Comparison of ENCODE assay signal across 24 mouse cellular contexts in genomic region chr7:105472607-105473006, GRCm38 (mm10). TPM values are rescaled to one million over a fixed set of nuclear protein-coding genes. Genes with fewer than 3 reads are reported as not detected.
DNase-seq lines count a peak whose midpoint lies in the region; ATAC-seq and TF ChIP-seq lines count a peak whose summit lies in the region.
"Had no signal": no experiment of that assay in that cellular context is flagged by ENCODE, and none has a peak within 500 bp of the region (broad histone marks: within the 10 kb centered on the region; RNA-seq: fewer than 3 reads in every experiment).

No protein-coding gene starts in this region.

- no peaks in the 10 kb centered on the region for H3K4me1 ChIP-seq in kidney, embryonic 14.5 days (ENCODE audit: control insufficient read depth, insufficient read depth, low read length)
- H3K4me1 ChIP-seq in midbrain, postnatal 0 days (ENCODE audit: insufficient read depth, low read length), result no peaks in the 10 kb centered on the region
- H3K4me1 ChIP-seq in midbrain, embryonic 13.5 days (replicated peaks), result no peaks in the 10 kb centered on the region
- H3K4me1 ChIP-seq: embryonic facial prominence, embryonic 13.5 days; kidney, embryonic 15.5 days; limb, embryonic 12.5 days; liver, embryonic 12.5 days; lung, embryonic 15.5 days; neural tube, embryonic 12.5 days had no signal

- WGBS in kidney, embryonic 14.5 days, result 33% methylated on average over 1 of the region's 1 CpGs
- WGBS in midbrain, postnatal 0 days, result 58% methylated on average over 1 of the region's 1 CpGs
- WGBS in midbrain, embryonic 13.5 days, result 61% methylated on average over 1 of the region's 1 CpGs

- no peaks in the 10 kb centered on the region for H3K27me3 ChIP-seq in kidney, embryonic 14.5 days (ENCODE audit: control insufficient read depth, insufficient read depth, low read length)
- H3K27me3 ChIP-seq in midbrain, postnatal 0 days (ENCODE audit: insufficient read depth, low read length), result no peaks in the 10 kb centered on the region; the same call in 1 of the 2 replicates
- H3K27me3 ChIP-seq in midbrain, embryonic 13.5 days, result no peaks in the 10 kb centered on the region
- H3K27me3 ChIP-seq: embryonic facial prominence, embryonic 13.5 days; heart, embryonic 15.5 days; kidney, embryonic 15.5 days; limb, embryonic 12.5 days; liver, embryonic 12.5 days; lung, embryonic 15.5 days; neural tube, embryonic 12.5 days had no signal

- no peaks in the 10 kb centered on the region for H3K9me3 ChIP-seq in kidney, embryonic 14.5 days (ENCODE audit: control insufficient read depth, low read length)
- H3K9me3 ChIP-seq in midbrain, postnatal 0 days (ENCODE audit: low read length), result no peaks in the 10 kb centered on the region
- no peaks in the 10 kb centered on the region for H3K9me3 ChIP-seq in midbrain, embryonic 13.5 days
- H3K9me3 ChIP-seq: embryonic facial prominence, embryonic 13.5 days; heart, embryonic 15.5 days; kidney, embryonic 15.5 days; limb, embryonic 12.5 days; liver, embryonic 12.5 days; lung, embryonic 15.5 days; neural tube, embryonic 12.5 days had no signal

- H3K36me3 ChIP-seq in kidney, embryonic 14.5 days (ENCODE audit: control insufficient read depth, insufficient read depth, low read length), result no peaks in the 10 kb centered on the region
- H3K36me3 ChIP-seq in midbrain, postnatal 0 days (ENCODE audit: insufficient read depth, low read length), result no peaks in the 10 kb centered on the region
- no peaks in the 10 kb centered on the region for H3K36me3 ChIP-seq in midbrain, embryonic 13.5 days
- H3K36me3 ChIP-seq: embryonic facial prominence, embryonic 13.5 days; heart, embryonic 15.5 days; kidney, embryonic 15.5 days; limb, embryonic 12.5 days; liver, embryonic 12.5 days; lung, embryonic 15.5 days; neural tube, embryonic 12.5 days had no signal

- peak; percentile 35; the same call in 1 of the 2 replicates for TF ChIP-seq CTCF in gastrocnemius, adult 2 months (IDR thresholded peaks at IDR 0.05)
- TF ChIP-seq CTCF in midbrain, postnatal 0 days (IDR thresholded peaks at IDR 0.05), result peak; percentile 62

- H3K4me3 ChIP-seq in gastrocnemius, adult 2 months, result no peak overlapping the region
- no peak overlapping the region for H3K4me3 ChIP-seq in kidney, embryonic 14.5 days (ENCODE audit: low read length)
- no peak overlapping the region for H3K4me3 ChIP-seq in midbrain, postnatal 0 days (ENCODE audit: low read depth, low read length)
- no peak overlapping the region for H3K4me3 ChIP-seq in midbrain, embryonic 13.5 days (replicated peaks)
- H3K4me3 ChIP-seq: embryonic facial prominence, embryonic 13.5 days; heart, embryonic 15.5 days; kidney, embryonic 15.5 days; limb, embryonic 12.5 days; liver, embryonic 12.5 days; lung, embryonic 15.5 days; neural tube, embryonic 12.5 days had no signal

- no peak for ATAC-seq in kidney, embryonic 14.5 days (ENCODE audit: low FRiP score, low TSS enrichment)
- no peak for ATAC-seq in midbrain, postnatal 0 days (ENCODE audit: low FRiP score)
- ATAC-seq in midbrain, embryonic 13.5 days, result no peak
- ATAC-seq: inflammation-experienced regulatory T-cells, adult 6 months; liver, embryonic 12.5 days had no signal

- DNase-seq in gastrocnemius, adult 2 months, result no peak
- no peak for DNase-seq in gastrocnemius, postnatal 10 days
- DNase-seq in kidney, postnatal 10 days, result peak; percentile 21
- DNase-seq in midbrain, postnatal 0 days (ENCODE audit: low spot score), result peak; percentile 27
- no peak for DNase-seq in adrenal gland, postnatal 14 days
- no peak for DNase-seq in testis, postnatal 14 days (ENCODE audit: low spot score)
- DNase-seq: adrenal gland, postnatal 25 days; cerebellum, adult 9-10 months; heart, adult 18-20 months; lung, postnatal 4 days; right cerebral cortex, postnatal 4 days; thymus, postnatal 14 days had no signal

- H3K9ac ChIP-seq in kidney, embryonic 14.5 days (ENCODE audit: low read depth, low read length), result no peak overlapping the region
- no peak overlapping the region for H3K9ac ChIP-seq in midbrain, postnatal 0 days (replicated peaks; ENCODE audit: low read length, poor library complexity, severe bottlenecking)
- H3K9ac ChIP-seq in midbrain, embryonic 13.5 days (replicated peaks), result no peak overlapping the region
- H3K9ac ChIP-seq: embryonic facial prominence, embryonic 13.5 days; heart, embryonic 15.5 days; kidney, embryonic 15.5 days; limb, embryonic 12.5 days; liver, embryonic 12.5 days; lung, embryonic 15.5 days; neural tube, embryonic 12.5 days had no signal

- intact Hi-C loops in gastrocnemius, adult 2 months (cut with DNase I), result no loop called here

- H3K27ac ChIP-seq in gastrocnemius, adult 2 months, result no peak overlapping the region
- no peak overlapping the region for H3K27ac ChIP-seq in kidney, embryonic 14.5 days (ENCODE audit: low read depth, low read length)
- no peak overlapping the region for H3K27ac ChIP-seq in midbrain, postnatal 0 days (ENCODE audit: low read depth, low read length)
- H3K27ac ChIP-seq in midbrain, embryonic 13.5 days, result no peak overlapping the region
- H3K27ac ChIP-seq: embryonic facial prominence, embryonic 13.5 days; heart, embryonic 15.5 days; kidney, embryonic 15.5 days; limb, embryonic 12.5 days; liver, embryonic 12.5 days; lung, embryonic 15.5 days; neural tube, embryonic 12.5 days had no signal

- no peak overlapping the region for H3K4me2 ChIP-seq in kidney, embryonic 14.5 days (replicated peaks; ENCODE audit: low read depth, low read length)
- no peak overlapping the region for H3K4me2 ChIP-seq in midbrain, postnatal 0 days (ENCODE audit: low read depth, low read length, poor library complexity, severe bottlenecking)
- no peak overlapping the region for H3K4me2 ChIP-seq in midbrain, embryonic 13.5 days (replicated peaks)
- H3K4me2 ChIP-seq: embryonic facial prominence, embryonic 13.5 days; heart, embryonic 15.5 days; kidney, embryonic 15.5 days; limb, embryonic 12.5 days; liver, embryonic 12.5 days; lung, embryonic 15.5 days; neural tube, embryonic 12.5 days had no signal

RNA-seq across cellular contexts. Expression of gene Cavin3, which starts 9.5 kb away (rescaled TPM):
- 10 to 100 TPM in 1 of 2 experiments, 1 to 10 TPM in 1; 7.6 to 12.7 TPM for total RNA-seq in gastrocnemius, adult 2 months (2021)
- total RNA-seq in gastrocnemius, postnatal 10 days (2021), result 10 to 100 TPM; 37.4 to 43.2 TPM
- polyA plus RNA-seq in kidney, embryonic 14.5 days (2014; fragmentation: Nextera tagmentation; extraction: Ambion mirVana), result 48.0 and 55.0 TPM in 2 replicates
- 24.8 and 33.5 TPM in 2 replicates for total RNA-seq in midbrain, postnatal 0 days (2014; rRNA removed)
- 34.6 and 40.4 TPM in 2 replicates for polyA plus RNA-seq in midbrain, postnatal 0 days (2015; fragmentation: Nextera tagmentation; extraction: Ambion mirVana)
- polyA plus RNA-seq in midbrain, embryonic 13.5 days (2015; fragmentation: Nextera tagmentation; extraction: Ambion mirVana), result 18.3 and 22.1 TPM in 2 replicates
- total RNA-seq in adrenal gland, postnatal 14 days (2021), result 62.7 and 66.2 TPM in 2 replicates
- polyA plus RNA-seq: inflammation-experienced regulatory T-cells, adult 6 months had no signal

RNA-seq across cellular contexts. Expression of gene Cckbr, which starts 47.1 kb away (rescaled TPM):
- total RNA-seq in gastrocnemius, adult 2 months (2021), result not detected
- total RNA-seq in gastrocnemius, postnatal 10 days (2021), result not detected
- polyA plus RNA-seq in kidney, embryonic 14.5 days (2014; fragmentation: Nextera tagmentation; extraction: Ambion mirVana), result 0.56 and 0.58 TPM in 2 replicates
- total RNA-seq in midbrain, postnatal 0 days (2014; rRNA removed), result 9.9 and 12.0 TPM in 2 replicates
- polyA plus RNA-seq in midbrain, postnatal 0 days (2015; fragmentation: Nextera tagmentation; extraction: Ambion mirVana), result 6.3 and 7.7 TPM in 2 replicates
- 0.62 and 0.87 TPM in 2 replicates for polyA plus RNA-seq in midbrain, embryonic 13.5 days (2015; fragmentation: Nextera tagmentation; extraction: Ambion mirVana)
- not detected in 2 replicates for total RNA-seq in adrenal gland, postnatal 14 days (2021)
- total RNA-seq: adrenal gland, postnatal 25 days; gastrocnemius, adult 8-10 months; heart, adult 18-20 months had no signal
- polyA plus RNA-seq: C2C12; heart, embryonic 15.5 days; inflammation-experienced regulatory T-cells, adult 6 months; limb, embryonic 12.5 days; liver, embryonic 12.5 days had no signal

Comparison
In these comparisons a context has a peak if more than half of its experiments do, and no peak if none do; other contexts are left out.
1. DNase-seq: peak in kidney, postnatal 10 days (single experiment) and midbrain, postnatal 0 days (single experiment); none in gastrocnemius, adult 2 months (single experiment), gastrocnemius, postnatal 10 days (single experiment), adrenal gland, postnatal 14 days (single experiment) and testis, postnatal 14 days (single experiment).